Mouse (Mus musculus) forebrain, embryonic 16.5 days (tissue): ENCODE data around the gene Tbc1d15. TPM values are rescaled to one million over a fixed set of nuclear protein-coding genes. Genes with fewer than 3 reads are reported as not detected.

ENCODE experiments used
- ATAC-seq: fragments of 200-750 bp; cut with Nextera tagmentation; 2 replicates; pipeline ENCODE4 v1.8.0; 2017; ENCODE audit warnings: mild to moderate bottlenecking, moderate library complexity
- H3K27ac ChIP-seq: fragments of 300-500 bp; sonication (generic); 2 replicates; pipeline ENCODE4 v1.5.1; 2014; ENCODE audit warnings: low read length, control low read depth
- H3K27me3 ChIP-seq: fragments of 300-500 bp; sonication (generic); replicated peaks from 2 replicates; pipeline ENCODE4 v1.6.1; 2014; ENCODE audit warnings: low read length; ENCODE audit not compliant: control insufficient read depth, insufficient read depth
- H3K36me3 ChIP-seq: fragments of 300-500 bp; sonication (generic); 2 replicates; pipeline ENCODE4 v1.6.1; 2014; ENCODE audit not compliant: control insufficient read depth, insufficient read depth
- H3K4me1 ChIP-seq: fragments of 300-500 bp; sonication (generic); replicated peaks from 2 replicates; pipeline ENCODE4 v1.6.1; 2014; ENCODE audit warnings: low read length; ENCODE audit not compliant: control insufficient read depth, insufficient read depth
- H3K4me2 ChIP-seq: fragments of 300-500 bp; sonication (generic); 2 replicates; pipeline ENCODE4 v1.6.1; 2014; ENCODE audit warnings: mild to moderate bottlenecking, low read length, control low read depth
- H3K4me3 ChIP-seq: fragments of 300-500 bp; sonication (generic); replicated peaks from 2 replicates; pipeline ENCODE4 v1.5.1; 2014; ENCODE audit warnings: mild to moderate bottlenecking, low read length, control low read depth
- H3K9ac ChIP-seq: fragments of 300-500 bp; sonication (generic); replicated peaks from 2 replicates; pipeline ENCODE4 v1.6.1; 2014; ENCODE audit warnings: low read depth, low read length, control low read depth
- H3K9me3 ChIP-seq: fragments of 300-500 bp; sonication (generic); 2 replicates; pipeline ENCODE4 v1.6.1; 2016; ENCODE audit warnings: low read length; ENCODE audit not compliant: control insufficient read depth
- WGBS: fragments of 180-500 bp; shearing (Covaris S2); extraction: QIAGEN DNeasy Blood & Tissue Kit; methylation state at CpG from one replicate; pipeline ENCODE4 v1.1.7; 2014; 5-methylcytosine and 5-hydroxymethylcytosine counted together
- polyA plus RNA-seq: library from polyadenylated mRNA; unstranded; fragments of >200 nt; fragmentation: Nextera tagmentation; extraction: Ambion mirVana; gene quantifications from 2 replicates; pipeline ENCODE4 v1.2.1, GENCODE M21; 2015

The Tbc1d15 gene
- 39.9 and 41.0 TPM in 2 replicates for polyA plus RNA-seq

DNA sequence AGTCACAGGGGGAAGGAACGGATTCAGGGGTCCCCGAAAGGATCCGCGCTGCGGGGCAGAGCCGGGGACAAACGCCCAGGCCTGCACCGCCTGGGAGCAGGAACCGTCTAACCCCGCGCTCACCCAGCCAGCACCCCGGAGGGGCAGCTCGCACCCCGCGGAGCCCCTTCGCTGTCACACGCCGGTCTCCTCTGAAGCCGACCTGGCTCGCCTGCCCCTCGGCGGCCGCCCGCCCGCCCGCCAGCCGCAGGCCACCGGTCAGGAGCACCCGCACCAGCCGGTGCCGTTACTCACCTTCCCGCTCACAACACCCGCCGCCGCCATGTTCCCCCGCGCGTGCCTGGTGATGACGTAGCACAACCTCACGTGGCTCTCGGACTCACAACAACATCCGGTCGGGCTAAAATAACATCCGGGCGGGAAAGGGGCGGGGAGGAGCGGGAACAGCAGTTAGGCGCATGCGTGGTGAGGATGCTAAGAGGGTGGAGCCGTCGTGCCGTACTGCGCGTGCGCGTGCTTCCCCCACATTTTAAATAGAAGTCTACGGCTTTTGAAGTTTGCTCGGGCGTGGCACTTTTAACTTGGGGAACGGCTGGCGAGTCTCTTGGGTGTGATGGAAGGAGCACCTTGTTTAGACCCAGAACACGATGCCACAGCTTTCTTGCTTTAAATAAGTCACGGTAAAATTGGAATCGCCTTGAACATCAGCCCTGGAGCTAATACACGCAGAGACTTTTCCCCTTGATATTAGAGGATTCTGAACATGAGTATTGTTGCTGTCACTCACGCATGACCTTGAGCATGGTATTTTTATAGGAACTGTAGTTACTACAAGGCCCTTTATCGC is at the start of gene Tbc1d15:
TSS of gene Tbc1d15 (minus strand) at position 380 of the 847 bp plus-strand sequence.
- peaks cover 19% of the 10 kb centered on the region for H3K4me1 ChIP-seq
- H3K4me3 ChIP-seq: peak within 1 kb of the TSS; percentile 88
- peak within 1 kb of the TSS; percentile 69 for H3K4me2 ChIP-seq
- no peaks in the 10 kb centered on the region for H3K36me3 ChIP-seq
- no peaks in the 10 kb centered on the region for H3K9me3 ChIP-seq
- peak within 1 kb of the TSS; percentile 10; the same call in 1 of the 2 replicates for H3K27ac ChIP-seq
- peak within 1 kb of the TSS; percentile 89 for H3K9ac ChIP-seq
- ATAC-seq: peak; percentile 99
- under 1% methylated on average over 67 of the region's 67 CpGs for WGBS
- no peaks in the 10 kb centered on the region for H3K27me3 ChIP-seq

DNA sequence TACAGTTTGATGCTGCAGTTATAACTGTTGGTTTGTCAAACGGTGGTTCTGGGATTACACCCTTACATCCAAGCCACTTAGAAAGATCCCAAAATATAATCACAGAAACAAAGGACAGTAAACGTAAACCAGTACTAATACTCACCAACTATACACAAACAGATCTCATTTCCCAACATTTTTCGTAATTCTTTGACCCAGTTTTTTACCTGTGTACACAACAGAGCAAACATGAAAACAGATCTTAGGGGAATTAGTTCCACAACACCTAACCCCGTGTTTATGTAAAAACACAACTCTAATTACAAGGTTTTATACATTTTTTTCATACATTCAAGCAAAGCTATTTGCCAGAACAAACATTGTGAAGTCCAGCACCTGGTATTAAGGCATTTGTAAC is 47.4 kb upstream of the Tbc1d15 start:
- Histone ChIP-seq H3K27me3 (no peaks in the 10 kb centered on the region), H3K27ac (no peak overlapping the region), H3K36me3 (peaks cover 6% of the 10 kb centered on the region), H3K4me1 (no peaks in the 10 kb centered on the region), H3K4me2 (no peak overlapping the region), H3K4me3 (no peak overlapping the region), H3K9me3 (no peaks in the 10 kb centered on the region), H3K9ac (no peak overlapping the region)
- WGBS: 94% methylated on average over 4 of the region's 4 CpGs
- no peak for ATAC-seq

DNA sequence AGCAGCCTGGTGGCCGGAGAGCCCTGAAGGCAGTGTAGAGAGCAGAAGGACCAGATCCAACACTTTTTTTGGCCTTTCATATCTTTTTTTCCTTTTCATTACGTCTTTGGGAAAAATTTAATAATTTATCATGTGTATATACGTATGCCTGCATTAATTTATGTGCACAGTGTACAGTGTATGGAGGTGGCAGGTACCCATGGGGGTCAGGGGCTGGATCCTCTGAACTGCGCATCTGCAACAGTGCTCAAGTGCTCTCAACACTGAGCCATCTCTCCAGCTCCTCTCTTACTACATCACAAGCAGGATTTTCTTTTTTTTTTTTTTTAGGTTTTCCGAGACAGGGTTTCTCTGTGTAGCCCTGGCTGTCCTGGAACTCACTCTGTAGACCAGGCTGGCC is 46.3 kb upstream of the Tbc1d15 start:
- no peak overlapping the region for H3K9ac ChIP-seq
- H3K9me3 ChIP-seq: no peaks in the 10 kb centered on the region
- H3K4me1 ChIP-seq: no peaks in the 10 kb centered on the region
- H3K4me2 ChIP-seq: no peak overlapping the region
- H3K27ac ChIP-seq: no peak overlapping the region
- ATAC-seq: no peak
- no peaks in the 10 kb centered on the region for H3K27me3 ChIP-seq
- H3K4me3 ChIP-seq: no peak overlapping the region
- H3K36me3 ChIP-seq: peaks cover 9% of the 10 kb centered on the region
- WGBS: 92% methylated on average over 5 of the region's 5 CpGs

DNA sequence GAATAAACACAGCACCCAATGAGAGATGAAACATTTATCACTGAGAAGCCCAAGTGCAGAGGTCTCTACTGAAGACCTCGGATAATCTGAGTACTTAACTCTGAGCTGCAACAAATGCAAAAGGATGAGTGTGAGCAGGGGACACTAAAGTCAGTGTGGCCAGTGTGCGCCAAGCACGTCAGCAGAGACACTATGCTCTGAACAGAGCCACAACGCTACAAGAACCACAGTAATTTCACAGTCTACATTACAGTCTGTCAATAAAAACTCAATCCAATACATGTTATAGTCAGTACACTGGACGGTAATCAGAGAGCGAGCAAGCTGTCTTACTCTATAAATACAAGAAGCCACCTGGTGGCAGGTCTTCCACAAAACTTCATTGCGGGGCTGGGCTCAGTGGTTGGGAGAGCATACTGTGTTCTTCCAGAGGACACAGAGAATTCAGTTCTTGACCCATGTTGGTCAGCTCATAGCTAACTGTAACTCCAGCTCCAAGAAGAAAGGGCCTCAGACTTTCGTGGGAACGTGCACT is 45.2 kb upstream of the Tbc1d15 start:
- no peaks in the 10 kb centered on the region for H3K27me3 ChIP-seq
- peaks cover 13% of the 10 kb centered on the region for H3K36me3 ChIP-seq
- no peak for ATAC-seq
- H3K9ac ChIP-seq: no peak overlapping the region
- H3K27ac ChIP-seq: no peak overlapping the region
- H3K4me1 ChIP-seq: no peaks in the 10 kb centered on the region
- WGBS: 88% methylated on average over 9 of the region's 9 CpGs
- H3K4me2 ChIP-seq: no peak overlapping the region
- no peak overlapping the region for H3K4me3 ChIP-seq
- no peaks in the 10 kb centered on the region for H3K9me3 ChIP-seq

DNA sequence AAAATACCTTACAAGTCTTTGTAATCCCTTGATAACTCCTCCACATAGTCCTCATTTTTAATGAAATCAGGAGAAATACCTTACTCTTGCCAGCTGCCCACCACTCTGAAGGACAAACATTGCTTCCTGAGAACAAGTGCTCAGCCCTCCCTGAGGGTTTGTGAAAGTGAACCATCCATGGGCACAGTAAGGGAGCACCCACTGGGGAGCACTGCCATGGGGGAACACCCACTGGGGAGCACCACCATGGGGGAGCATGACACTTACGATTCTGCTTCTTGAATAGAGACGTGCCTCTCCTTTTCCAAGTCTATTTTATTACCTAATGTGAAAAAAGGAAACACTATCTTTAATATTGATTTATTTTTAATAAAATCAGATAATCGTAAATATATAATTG is 43.9 kb upstream of the Tbc1d15 start:
- Histone ChIP-seq H3K9me3 (no peaks in the 10 kb centered on the region), H3K4me1 (no peaks in the 10 kb centered on the region), H3K27me3 (no peaks in the 10 kb centered on the region), H3K27ac (no peak overlapping the region), H3K9ac (no peak overlapping the region), H3K4me3 (no peak overlapping the region), H3K4me2 (no peak overlapping the region), H3K36me3 (peaks cover 14% of the 10 kb centered on the region)
- no peak for ATAC-seq
- 98% methylated on average over 3 of the region's 3 CpGs for WGBS

DNA sequence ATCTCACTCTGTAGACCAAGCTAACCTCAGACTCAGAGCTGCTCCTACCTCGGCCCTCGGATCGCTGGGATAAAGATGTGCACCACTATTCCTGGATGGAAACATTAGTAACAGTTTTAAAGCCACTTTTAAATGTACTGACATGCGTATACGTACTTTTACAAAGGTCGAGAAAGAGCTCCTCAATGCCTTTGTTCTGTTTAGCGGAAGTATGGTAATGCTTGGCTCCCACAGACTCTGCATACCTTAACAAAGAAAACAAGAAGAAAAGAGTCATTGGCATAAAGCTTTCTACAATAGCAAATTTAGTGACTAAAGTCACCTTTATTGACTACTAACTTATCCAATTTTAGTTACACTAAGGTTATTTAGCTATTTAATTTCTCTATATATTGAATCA is 43.4 kb upstream of the Tbc1d15 start:
- H3K27ac ChIP-seq: no peak overlapping the region
- no peak for ATAC-seq
- no peaks in the 10 kb centered on the region for H3K9me3 ChIP-seq
- H3K27me3 ChIP-seq: no peaks in the 10 kb centered on the region
- H3K4me2 ChIP-seq: no peak overlapping the region
- no peak overlapping the region for H3K4me3 ChIP-seq
- WGBS: 85% methylated on average over 7 of the region's 7 CpGs
- H3K4me1 ChIP-seq: no peaks in the 10 kb centered on the region
- H3K36me3 ChIP-seq: peaks cover 13% of the 10 kb centered on the region
- no peak overlapping the region for H3K9ac ChIP-seq

DNA sequence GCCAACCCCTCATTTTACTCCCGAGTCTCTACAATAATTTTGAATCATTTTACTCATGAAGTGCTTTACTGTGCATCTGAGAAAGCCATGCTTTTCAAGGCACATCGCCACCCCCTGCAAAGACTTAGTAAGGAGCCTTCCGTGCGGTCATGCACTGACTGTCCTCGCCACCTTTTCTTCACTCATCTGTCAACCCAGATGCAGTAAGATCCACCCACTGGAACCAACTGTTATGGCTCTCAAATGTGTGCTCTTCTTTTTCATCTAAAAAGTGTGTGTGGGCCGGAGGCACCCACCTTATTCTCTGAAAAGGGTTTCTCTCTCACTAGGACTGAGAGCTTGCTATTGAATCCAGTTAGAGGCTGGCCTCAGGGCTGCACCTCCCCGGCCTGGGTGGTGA is 42.7 kb upstream of the Tbc1d15 start:
- WGBS: 95% methylated on average over 7 of the region's 7 CpGs

DNA sequence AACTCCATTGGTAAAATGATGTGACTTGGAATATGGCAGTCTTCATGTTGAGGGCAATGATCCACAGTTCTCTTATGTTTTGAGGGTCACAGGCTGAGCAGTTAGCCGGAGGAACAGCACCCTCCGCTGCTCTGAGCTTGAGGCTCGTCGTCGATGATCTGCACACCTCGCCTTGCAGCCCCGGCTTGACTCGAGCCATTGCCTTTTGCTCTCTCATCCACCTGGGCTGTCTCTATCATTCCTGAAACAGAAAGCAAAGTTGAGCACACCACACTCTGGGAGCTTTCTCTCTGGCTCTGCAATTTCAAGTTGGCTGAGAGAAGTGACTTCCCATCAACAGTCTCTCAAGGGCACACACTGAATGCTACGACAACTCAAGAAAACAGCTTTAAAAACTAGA is 39.4 kb upstream of the Tbc1d15 start:
- peaks cover 22% of the 10 kb centered on the region for H3K36me3 ChIP-seq

More for the DNA sequence above, 42.7 kb upstream of the Tbc1d15 start:
- H3K27ac ChIP-seq: no peak overlapping the region
- H3K27me3 ChIP-seq: no peaks in the 10 kb centered on the region
- H3K4me1 ChIP-seq: no peaks in the 10 kb centered on the region
- no peak overlapping the region for H3K4me3 ChIP-seq
- H3K36me3 ChIP-seq: peaks cover 15% of the 10 kb centered on the region
- H3K9ac ChIP-seq: no peak overlapping the region
- no peaks in the 10 kb centered on the region for H3K9me3 ChIP-seq
- no peak overlapping the region for H3K4me2 ChIP-seq
- no peak for ATAC-seq

DNA sequence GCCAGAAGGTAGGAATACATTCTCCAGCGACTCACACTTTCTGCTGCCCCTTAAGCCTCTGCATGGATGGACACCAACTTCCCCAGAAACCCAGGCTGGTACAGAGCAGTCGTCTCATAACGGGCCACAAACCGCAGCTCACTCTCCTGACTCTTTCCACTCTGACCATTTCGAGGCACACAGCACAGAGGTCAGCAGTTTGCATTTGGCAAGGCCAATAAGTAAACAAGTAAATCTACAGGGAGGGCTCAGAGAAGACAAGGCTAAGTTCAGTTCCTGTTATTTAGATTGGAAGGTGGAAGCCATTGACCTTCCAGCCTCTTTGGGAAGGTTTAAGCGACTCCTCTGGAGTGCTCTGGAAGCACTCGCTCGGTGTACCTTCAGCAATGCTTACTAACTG is 37.6 kb upstream of the Tbc1d15 start:
- Histone ChIP-seq H3K4me2 (no peak overlapping the region), H3K4me1 (no peaks in the 10 kb centered on the region), H3K27ac (no peak overlapping the region), H3K9ac (no peak overlapping the region), H3K9me3 (no peaks in the 10 kb centered on the region), H3K4me3 (no peak overlapping the region), H3K36me3 (peaks cover 20% of the 10 kb centered on the region), H3K27me3 (no peaks in the 10 kb centered on the region)
- WGBS: 93% methylated on average over 8 of the region's 8 CpGs
- ATAC-seq: no peak

More for the DNA sequence above, 39.4 kb upstream of the Tbc1d15 start:
- no peak for ATAC-seq
- Histone ChIP-seq H3K9me3 (no peaks in the 10 kb centered on the region), H3K4me3 (no peak overlapping the region), H3K4me1 (no peaks in the 10 kb centered on the region), H3K4me2 (no peak overlapping the region), H3K9ac (no peak overlapping the region), H3K27ac (no peak overlapping the region), H3K27me3 (no peaks in the 10 kb centered on the region)
- 92% methylated on average over 9 of the region's 9 CpGs for WGBS
